Mouse (Mus musculus): ENCODE data around the gene Taf8. TPM values are rescaled to one million over a fixed set of nuclear protein-coding genes. Genes with fewer than 3 reads are reported as not detected.

The Taf8 gene
- polyA plus RNA-seq, 1 experiment = 33.2 TPM

Other genes starting within 250 kb of the Taf8 start
- gene Mrps10, start 133.4 kb downstream of the Taf8 start, polyA plus RNA-seq (2012; rRNA removed) = 32.1 and 34.4 TPM in 2 replicates
- 5.2 and 5.5 TPM in 2 replicates for gene Guca1b, start 116.9 kb downstream of the Taf8 start, polyA plus RNA-seq (2012; rRNA removed)
- gene Guca1a, start 101.7 kb downstream of the Taf8 start, polyA plus RNA-seq (2012; rRNA removed) = 4.5 and 5.4 TPM in 2 replicates
- 9.4 and 14.9 TPM in 2 replicates for gene AI661453, start 65.7 kb downstream of the Taf8 start, polyA plus RNA-seq (2012; rRNA removed)
- 0.26 and 0.43 TPM in 2 replicates for gene 1700001C19Rik, start 64.9 kb downstream of the Taf8 start, polyA plus RNA-seq (2012; rRNA removed)
- 110 and 134 TPM in 2 replicates for gene Ccnd3, start 2.8 kb upstream of the Taf8 start, polyA plus RNA-seq (2012; rRNA removed)
- gene Bysl, start 109.2 kb upstream of the Taf8 start, polyA plus RNA-seq (2012; rRNA removed) = 15.3 and 15.5 TPM in 2 replicates
- gene Med20, start 109.3 kb upstream of the Taf8 start, polyA plus RNA-seq (2012; rRNA removed) = 33.7 and 48.5 TPM in 2 replicates
- gene Gm20517, start 109.3 kb upstream of the Taf8 start, polyA plus RNA-seq (2012; rRNA removed) = 0.76 and 0.96 TPM in 2 replicates
- 6.5 and 7.6 TPM in 2 replicates for gene Usp49, start 128.4 kb upstream of the Taf8 start, polyA plus RNA-seq (2012; rRNA removed)
- 110 and 111 TPM in 2 replicates for gene Tomm6, start 186.1 kb upstream of the Taf8 start, polyA plus RNA-seq (2012; rRNA removed)
- 8.1 and 10.1 TPM in 2 replicates for gene Frs3, start 186.7 kb upstream of the Taf8 start, polyA plus RNA-seq (2012; rRNA removed)
- 1.2 and 1.9 TPM in 2 replicates for gene Gm21981, start 192.2 kb upstream of the Taf8 start, polyA plus RNA-seq (2012; rRNA removed)
- gene Prickle4, start 192.4 kb upstream of the Taf8 start, polyA plus RNA-seq (2012; rRNA removed) = 1.4 and 1.5 TPM in 2 replicates
- 0.09 TPM in 1 of 2 replicates, not detected in the other for gene Pgc, start 224.6 kb upstream of the Taf8 start, polyA plus RNA-seq (2012; rRNA removed)
- gene Tfeb, start 234.7 kb upstream of the Taf8 start, polyA plus RNA-seq (2012; rRNA removed) = 14.5 and 20.3 TPM in 2 replicates

All from urinary bladder, adult 2 months (tissue).